Mouse (Mus musculus) adrenal gland, adult 18-20 months (tissue): ENCODE data around the gene Gm20716. TPM values are rescaled to one million over a fixed set of nuclear protein-coding genes. Genes with fewer than 3 reads are reported as not detected.

Experiments
- DNase-seq, 2 experiments: peaks; one replicate each; pipeline ENCODE4 v3.0.0; 2021 to 2022; ENCODE audit warnings: low spot score in 2 of 2
- long read RNA-seq, 2 experiments: library from polyadenylated mRNA; stranded (forward); transcript quantifications; one replicate each; pipeline ENCODE4 v2.0.0; 2021
- total RNA-seq, 2 experiments: library from RNA; stranded (reverse); gene quantifications; 1 replicate in 1 of 2; 2 replicates in 1 of 2; pipeline ENCODE4 v1.2.3; 2021

Gene Gm20716
- 10 to 100 TPM; 20.8 to 24.6 TPM for total RNA-seq
- long read RNA-seq, experiment 1, partial matches to known transcripts: 0 of 1 reads
- long read RNA-seq, experiment 1, other reads (novel, unspliced or antisense): 1 of 1 reads
- long read RNA-seq, experiment 2, partial matches to known transcripts: 5 of 33 reads
- long read RNA-seq, experiment 2, other reads (novel, unspliced or antisense): 28 of 33 reads

- peak; percentile 80 to 83 for DNase-seq
These were observed at the start of gene Gm20716, which contains the start of the genes Dpm1 and Mocs3 for GRCm38 (mm10) chr2:168230026-168230728. TSS of gene Gm20716 (minus strand) at chr2:168230364. TSS of gene Dpm1 (minus strand) at chr2:168230591. TSS of gene Mocs3 (plus strand) at chr2:168230622.

- DNase-seq: peak; percentile 67 to 74
These were observed 44.3 kb upstream of the Gm20716 start for GRCm38 (mm10) chr2:168274374-168274935.

- no peak for DNase-seq
These were observed 43.2 kb upstream of the Gm20716 start for GRCm38 (mm10) chr2:168273387-168273786.

- DNase-seq: peak in 1 of 2 experiments; percentile 26
These were observed 37.9 kb upstream of the Gm20716 start for GRCm38 (mm10) chr2:168268033-168268432.

GRCm38 (mm10) chr2:168260900-168261299 is 30.7 kb upstream of the Gm20716 start:
- no peak for DNase-seq

DNA sequence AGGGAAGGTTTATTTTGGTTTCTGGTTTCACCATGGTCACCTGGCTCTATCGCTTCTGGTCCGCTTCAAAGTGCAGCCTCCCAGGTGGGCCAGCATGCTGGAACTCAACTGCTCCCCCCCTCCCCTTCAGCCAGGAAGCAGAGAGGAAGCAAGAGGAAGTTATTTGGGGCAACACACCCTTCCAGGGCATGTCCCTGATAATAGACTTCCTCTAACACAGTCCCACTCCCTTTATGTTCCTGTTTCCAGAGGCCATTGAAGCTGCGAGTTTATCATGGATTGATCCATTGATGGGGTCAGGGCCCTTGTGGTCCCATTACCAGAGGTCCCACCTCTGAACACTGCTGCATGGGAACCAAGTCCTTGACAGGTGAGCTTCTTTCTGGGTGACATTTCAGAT is 30.0 kb upstream of the Gm20716 start:
- no peak for DNase-seq

GRCm38 (mm10) chr2:168259046-168259445 is 28.9 kb upstream of the Gm20716 start:
- no peak for DNase-seq

DNA sequence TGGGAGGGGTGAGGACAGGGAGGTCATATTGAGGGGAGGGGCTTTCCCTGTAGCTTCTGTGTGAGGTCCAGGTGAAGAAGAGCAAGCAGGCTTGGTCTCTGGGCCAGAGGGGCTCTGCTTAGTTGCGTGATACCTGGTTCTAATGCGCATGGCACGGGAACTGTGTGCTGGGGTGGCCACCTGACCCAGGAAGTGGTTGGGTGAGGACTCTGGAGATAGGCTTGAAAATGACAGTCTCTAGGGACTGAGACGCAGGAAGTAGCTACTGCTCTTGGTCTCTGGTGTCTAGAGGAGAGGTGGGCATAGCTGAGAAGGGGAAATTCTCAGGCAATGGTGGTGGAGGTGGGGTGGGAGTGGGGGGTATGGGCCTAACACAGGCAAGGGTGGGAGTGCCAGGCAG is 27.0 kb upstream of the Gm20716 start:
- no peak for DNase-seq

GRCm38 (mm10) chr2:168256506-168256905 is 26.3 kb upstream of the Gm20716 start:
- no peak for DNase-seq

DNA sequence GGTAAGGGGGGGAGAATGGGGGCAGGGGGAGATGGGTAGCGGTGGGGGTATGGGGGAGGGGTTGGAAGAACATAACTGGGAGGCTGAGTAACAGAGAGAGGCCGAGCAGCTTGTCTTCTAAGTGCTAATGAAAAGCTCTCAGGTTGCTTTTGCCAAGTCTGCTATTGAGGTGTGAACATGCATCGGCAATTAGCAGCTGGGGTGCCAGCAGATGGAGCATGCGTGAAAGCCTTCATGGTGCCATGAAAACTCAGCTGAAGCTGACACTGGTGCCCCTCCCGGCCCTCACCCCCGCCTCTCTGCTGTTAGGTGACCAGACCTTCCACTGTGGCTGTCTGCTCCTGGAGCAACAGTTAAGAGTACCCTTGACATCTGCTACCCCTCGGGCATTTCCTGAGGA is 23.7 kb upstream of the Gm20716 start:
- no peak for DNase-seq

DNA sequence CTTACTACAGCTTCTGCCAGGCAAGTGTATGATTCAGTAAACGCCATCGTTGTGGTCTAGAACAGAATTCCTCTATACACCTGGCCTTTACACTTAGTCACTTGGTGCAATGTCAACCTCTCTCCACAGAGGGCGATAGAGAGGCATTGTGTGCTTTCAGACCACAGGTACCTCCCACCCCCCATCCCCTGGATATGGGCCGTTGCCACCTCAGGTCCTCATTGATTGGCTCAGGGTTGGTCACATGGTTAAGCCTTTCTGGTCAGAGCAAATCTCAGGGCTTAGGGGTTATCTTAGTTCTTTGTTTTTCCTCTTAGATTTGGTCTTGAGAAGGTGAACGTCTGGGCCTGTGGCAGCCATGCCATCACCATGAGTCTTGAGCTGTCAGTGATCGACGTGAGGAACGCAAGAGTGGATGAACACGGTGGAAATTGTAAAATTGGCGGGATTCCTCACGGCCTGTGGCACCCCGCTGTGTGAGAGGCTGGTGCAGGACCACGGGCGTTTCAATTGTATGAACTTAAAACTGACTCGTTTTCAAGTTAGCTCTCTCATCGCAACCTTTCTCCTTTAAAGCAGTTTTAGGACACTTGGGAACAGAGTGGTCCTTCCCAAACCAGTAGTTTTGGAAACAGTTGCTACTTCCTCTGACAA is 22.6 kb upstream of the Gm20716 start:
- DNase-seq: no peak

- peak; percentile 80 to 86 for DNase-seq
These were observed 20.1 kb upstream of the Gm20716 start for GRCm38 (mm10) chr2:168250270-168250669.

GRCm38 (mm10) chr2:168248856-168249245 is 18.7 kb upstream of the Gm20716 start:
- no peak for DNase-seq

GRCm38 (mm10) chr2:168248167-168248855 is 18.1 kb upstream of the Gm20716 start:
- DNase-seq: no peak

GRCm38 (mm10) chr2:168245571-168245970 is 15.4 kb upstream of the Gm20716 start:
- DNase-seq: no peak

- no peak for DNase-seq
These were observed 13.1 kb upstream of the Gm20716 start for GRCm38 (mm10) chr2:168243278-168243677.

GRCm38 (mm10) chr2:168242841-168243240 is 12.7 kb upstream of the Gm20716 start:
- no peak for DNase-seq

DNA sequence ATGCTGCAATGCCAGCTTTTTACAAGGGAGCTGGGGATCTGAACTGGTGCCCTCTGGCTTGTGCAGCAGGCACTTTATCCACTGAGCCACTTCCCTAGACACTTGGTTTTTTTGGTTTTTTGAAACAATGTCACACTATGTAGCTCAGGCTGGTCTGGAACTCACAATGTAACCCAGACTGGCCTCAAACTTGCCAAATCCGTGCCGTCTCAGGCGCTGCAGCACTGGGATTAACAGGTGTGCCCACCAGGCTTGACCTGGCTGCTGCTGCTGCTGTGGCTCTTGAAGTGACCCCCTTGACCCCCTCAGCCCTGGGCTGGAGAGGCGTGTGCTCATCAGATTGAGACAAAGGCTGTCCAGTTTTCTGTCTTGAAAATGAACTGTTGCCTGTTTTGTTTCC is 8.2 kb upstream of the Gm20716 start:
- DNase-seq: no peak

GRCm38 (mm10) chr2:168233286-168233685 is 3.1 kb upstream of the Gm20716 start:
- no peak for DNase-seq

GRCm38 (mm10) chr2:168231471-168231829 is 1.3 kb upstream of the Gm20716 start:
- no peak for DNase-seq

GRCm38 (mm10) chr2:168230773-168231470 is 758 bp upstream of the Gm20716 start:
- DNase-seq: peak; percentile 12 to 43
